Mouse (Mus musculus) MEL (cell line): ENCODE measurements around the gene Il4. TPM values are rescaled to one million over a fixed set of nuclear protein-coding genes. Genes with fewer than 3 reads are reported as not detected.
A peak's percentile ranks its signal among the peaks of the same experiment; 100 is the strongest.

ENCODE experiments used
- DNase-seq: peaks from one replicate; pipeline ENCODE4 v3.0.0; 2011; ENCODE audit warnings: low read depth, low spot score
- H3K27ac ChIP-seq: 2 replicates; pipeline ENCODE4 v1.5.1; 2012; ENCODE audit warnings: low read depth, mild to moderate bottlenecking, control low read depth, low read length, moderate library complexity; ENCODE audit not compliant: control insufficient read depth
- H3K27me3 ChIP-seq, 2 experiments: fragments of 150-350 bp in 1 of 2; sonication (generic) in 1 of 2; 2 replicates each; pipeline ENCODE4 v1.6.1; 2012; ENCODE audit warnings: low read length in 2 of 2, mild to moderate bottlenecking in 2 of 2, improper control_type of control experiment in 1 of 2, moderate library complexity in 1 of 2; ENCODE audit not compliant: insufficient read depth in 2 of 2, control insufficient read depth in 1 of 2
- H3K36me3 ChIP-seq, 2 experiments: 2 replicates each; pipeline ENCODE4 v1.6.1; 2012 to 2014; ENCODE audit warnings: low read length in 2 of 2, improper control_type of control experiment in 1 of 2, inconsistent platforms in 1 of 2, mild to moderate bottlenecking in 1 of 2; ENCODE audit not compliant: insufficient read depth in 2 of 2, control insufficient read depth in 1 of 2
- H3K4me1 ChIP-seq, 2 experiments: fragments of 150-350 bp in 1 of 2; sonication (generic) in 1 of 2; 2 replicates each; pipeline ENCODE4 v1.6.1; 2012; ENCODE audit warnings: low read length in 2 of 2, improper control_type of control experiment in 1 of 2, mild to moderate bottlenecking in 1 of 2; ENCODE audit not compliant: insufficient read depth in 2 of 2, control insufficient read depth in 1 of 2
- H3K4me3 ChIP-seq, 2 experiments: fragments of 150-350 bp in 1 of 2; sonication (generic) in 1 of 2; 2 replicates each; pipeline ENCODE4 v1.5.1; 2012; ENCODE audit warnings: low read depth in 2 of 2, low read length in 2 of 2, mild to moderate bottlenecking in 2 of 2, moderate library complexity in 2 of 2, control low read depth in 1 of 2, improper control_type of control experiment in 1 of 2; ENCODE audit not compliant: control insufficient read depth in 1 of 2, insufficient read depth in 1 of 2
- H3K79me2 ChIP-seq: 2 replicates; pipeline ENCODE4 v1.6.1; 2012; ENCODE audit warnings: mild to moderate bottlenecking, low read length, moderate library complexity; ENCODE audit not compliant: control insufficient read depth, poor library complexity, insufficient read depth
- H3K9ac ChIP-seq: 2 replicates; pipeline ENCODE4 v1.6.1; 2012; ENCODE audit warnings: low read depth, mild to moderate bottlenecking, control low read depth, low read length, moderate library complexity; ENCODE audit not compliant: control insufficient read depth, poor library complexity, severe bottlenecking
- H3K9me3 ChIP-seq: fragments of 150-350 bp; sonication (generic); replicated peaks from 2 replicates; pipeline ENCODE4 v1.6.1; 2012; ENCODE audit warnings: mild to moderate bottlenecking, low read length, improper control_type of control experiment, moderate library complexity; ENCODE audit not compliant: insufficient read depth
- EP300 ChIP-seq, 2 experiments: IDR thresholded peaks; 2 replicates each; pipeline ENCODE4 v1.6.1; 2011; ENCODE audit warnings: improper control_type of control experiment in 2 of 2, low read length in 2 of 2, low read depth in 1 of 2, mild to moderate bottlenecking in 1 of 2
- GATA1 ChIP-seq: IDR thresholded peaks from 2 replicates; pipeline ENCODE4 v1.6.1; 2011; ENCODE audit warnings: low read depth, low read length, improper control_type of control experiment
- KAT2A ChIP-seq: conservative IDR thresholded peaks from 2 replicates; pipeline ENCODE4 v1.6.1; 2012; ENCODE audit warnings: low read depth, low read length, improper control_type of control experiment, inconsistent platforms
- MYB ChIP-seq: IDR thresholded peaks from 2 replicates; pipeline ENCODE4 v1.6.1; 2011; ENCODE audit warnings: mild to moderate bottlenecking, low read depth, low read length, improper control_type of control experiment
- NELFE ChIP-seq: IDR thresholded peaks from 2 replicates; pipeline ENCODE4 v1.6.1; 2011; ENCODE audit warnings: low read depth, low read length, improper control_type of control experiment
- POLR2A ChIP-seq, 2 experiments: IDR thresholded peaks; 2 replicates each; pipeline ENCODE4 v1.6.1; 2011 to 2012; ENCODE audit warnings: low read length in 2 of 2, mild to moderate bottlenecking in 2 of 2, control low read depth in 1 of 2, improper control_type of control experiment in 1 of 2, low read depth in 1 of 2, moderate library complexity in 1 of 2; ENCODE audit not compliant: control insufficient read depth in 1 of 2, insufficient read depth in 1 of 2, poor library complexity in 1 of 2
- POLR2AphosphoS2 ChIP-seq: IDR thresholded peaks from 2 replicates; pipeline ENCODE4 v1.6.1; 2011; ENCODE audit warnings: low read length, improper control_type of control experiment
- RCOR1 ChIP-seq: IDR thresholded peaks from 2 replicates; pipeline ENCODE4 v1.6.1; 2012; ENCODE audit warnings: low read depth, mild to moderate bottlenecking, inconsistent platforms, low read length, improper control_type of control experiment
- SIN3A ChIP-seq: IDR thresholded peaks from 2 replicates; pipeline ENCODE4 v1.6.1; 2012; ENCODE audit warnings: low read length, improper control_type of control experiment, inconsistent platforms
- SMC3 ChIP-seq: IDR thresholded peaks from 2 replicates; pipeline ENCODE4 v1.6.1; 2011; ENCODE audit warnings: low read depth, low read length, improper control_type of control experiment
- TBP ChIP-seq: IDR thresholded peaks from 2 replicates; pipeline ENCODE4 v1.8.0; 2011; ENCODE audit warnings: low read depth, low read length, improper control_type of control experiment
- USF2 ChIP-seq, 2 experiments: IDR thresholded peaks; 2 replicates each; pipeline ENCODE4 v1.6.1; 2011 to 2012; ENCODE audit warnings: improper control_type of control experiment in 2 of 2, low read length in 2 of 2, borderline replicate concordance in 1 of 2, inconsistent platforms in 1 of 2, low read depth in 1 of 2, mild to moderate bottlenecking in 1 of 2; ENCODE audit not compliant: insufficient read depth in 1 of 2
- ZC3H11A ChIP-seq: IDR thresholded peaks from 2 replicates; pipeline ENCODE4 v1.6.1; 2012; ENCODE audit warnings: low read depth, mild to moderate bottlenecking, inconsistent platforms, low read length, improper control_type of control experiment
- ZKSCAN1 ChIP-seq: IDR thresholded peaks from 2 replicates; pipeline ENCODE4 v1.6.1; 2012; ENCODE audit warnings: low read depth, mild to moderate bottlenecking, inconsistent platforms, low read length, improper control_type of control experiment, moderate library complexity
- ZNF384 ChIP-seq: IDR thresholded peaks from 2 replicates; pipeline ENCODE4 v1.6.1; 2012; ENCODE audit warnings: low read depth, mild to moderate bottlenecking, inconsistent platforms, low read length, improper control_type of control experiment
- polyA plus RNA-seq, 2 experiments: library from polyadenylated mRNA; stranded (reverse) in 1 of 2; unstranded in 1 of 2; fragments of >175 nt in 1 of 2; fragments of >200 nt in 1 of 2; gene quantifications; 2 replicates each; pipeline versions ENCODE4 v1.2.1 to v1.2.4; 2012; ENCODE audit warnings: low replicate concordance in 2 of 2, low read depth in 1 of 2; ENCODE audit not compliant: insufficient read length in 2 of 2, insufficient read depth in 1 of 2, missing spikeins in 1 of 2
- total RNA-seq: library from RNA; depleted of rRNA; stranded (reverse); fragments of 300-350 nt; gene quantifications from 2 replicates; pipeline ENCODE4 v1.2.3, GENCODE M21; 2012

The Il4 gene
- total and polyA plus RNA-seq, 3 experiments, result 4.3 to 10.4 TPM; not detected in 1

GRCm38 (mm10) chr11:53636183-53636646 is 17.7 kb upstream of the Il4 start:
- peaks cover 0 to 25% of the 10 kb centered on the region in 2 experiments; a peak in 2 of 4 replicates for H3K36me3 ChIP-seq
- H3K9me3 ChIP-seq, result no peaks in the 10 kb centered on the region
- TF ChIP-seq SMC3, result peak; percentile 2; the same call in 1 of the 2 replicates
- TF ChIP-seq RCOR1, result 0 out of 2 replicates have a peak, but pooled peaks have one; percentile 1
- TF ChIP-seq EP300 (IDR thresholded peaks at IDR 0.05; ENCODE audit: low read depth in 1 of 2, low read length in 2 of 2), result peak in 1 of 2 experiments; percentile 42; a peak in 1 of 4 replicates
- no peak for TF ChIP-seq USF2 (IDR thresholded peaks at IDR 0.05; ENCODE audit: borderline replicate concordance in 1 of 2, insufficient read depth in 1 of 2, low read depth in 1 of 2, low read length in 2 of 2)
- no peak for TF ChIP-seq POLR2AphosphoS2
- TF ChIP-seq KAT2A, result no peak
- TF ChIP-seq TBP, result no peak
- no peak for TF ChIP-seq POLR2A (IDR thresholded peaks at IDR 0.05; ENCODE audit: control insufficient read depth in 1 of 2, insufficient read depth in 1 of 2, low read depth in 1 of 2, low read length in 2 of 2, poor library complexity in 1 of 2)
- no peak for TF ChIP-seq MYB
- TF ChIP-seq GATA1, result peak; percentile 39; the same call in 1 of the 2 replicates
- TF ChIP-seq SIN3A, result peak; percentile 21; the same call in 1 of the 2 replicates
- no peaks in the 10 kb centered on the region for H3K27me3 ChIP-seq
- H3K27ac ChIP-seq, result no peak overlapping the region
- H3K4me3 ChIP-seq, result peak overlapping the region; percentile 36 to 67
- peak overlapping the region; percentile 39 for H3K9ac ChIP-seq
- no peaks in the 10 kb centered on the region for H3K79me2 ChIP-seq
- DNase-seq, result no peak
- H3K4me1 ChIP-seq, result peaks cover 26 to 36% of the 10 kb centered on the region in 2 experiments

GRCm38 (mm10) chr11:53635590-53636182 is 17.2 kb upstream of the Il4 start:
- Histone ChIP-seq H3K4me1 (peaks cover 26 to 34% of the 10 kb centered on the region in 2 experiments), H3K79me2 (no peaks in the 10 kb centered on the region), H3K36me3 (peaks cover 0 to 25% of the 10 kb centered on the region in 2 experiments; a peak in 2 of 4 replicates), H3K9me3 (no peaks in the 10 kb centered on the region), H3K9ac (peak overlapping the region; percentile 39), H3K27me3 (no peaks in the 10 kb centered on the region), H3K27ac (no peak overlapping the region), H3K4me3 (peak overlapping the region; percentile 36 to 67)
- DNase-seq, result no peak
- 0 out of 2 replicates have a peak, but pooled peaks have one; percentile 24 for TF ChIP-seq NELFE
- no peak for TF ChIP-seq ZKSCAN1
- 0 out of 4 replicates have a peak, but pooled peaks of 1 of the 2 experiments have one; percentile 6 for TF ChIP-seq EP300 (IDR thresholded peaks at IDR 0.05; ENCODE audit: low read depth in 1 of 2, low read length in 2 of 2)

GRCm38 (mm10) chr11:53634556-53634955 is 16.1 kb upstream of the Il4 start, which contains the start of gene Il13:
Gene Il13, minus strand, starts transcription at chr11:53634702.
- Histone ChIP-seq H3K9me3 (no peaks in the 10 kb centered on the region), H3K36me3 (peaks cover 0 to 25% of the 10 kb centered on the region in 2 experiments; a peak in 2 of 4 replicates), H3K27ac (no peak within 1 kb of the TSS), H3K79me2 (no peaks in the 10 kb centered on the region), H3K4me1 (peaks cover 26 to 33% of the 10 kb centered on the region in 2 experiments), H3K9ac (no peak within 1 kb of the TSS), H3K4me3 (no peak within 1 kb of the TSS), H3K27me3 (no peaks in the 10 kb centered on the region)
- DNase-seq, result no peak
- peak; percentile 76 for TF ChIP-seq ZNF384
- TF ChIP-seq ZC3H11A, result no peak
- TF ChIP-seq RCOR1, result peak; percentile 51
